Mouse (Mus musculus): ENCODE results near the gene Elp5. TPM values are rescaled to one million over a fixed set of nuclear protein-coding genes. Genes with fewer than 3 reads are reported as not detected.
A peak's percentile ranks its signal among the peaks of the same experiment; 100 is the strongest.

The Elp5 gene
- polyA plus RNA-seq, 1 experiment from 2014 or later, result 98.4 TPM

- Histone ChIP-seq H3K4me1 (replicated peaks; ENCODE audit: control insufficient read depth, insufficient read depth, low read length) (peaks cover 22% of the 10 kb centered on the region), H3K36me3 (ENCODE audit: control insufficient read depth, insufficient read depth, low read length) (peaks cover 37% of the 10 kb centered on the region), H3K27ac (ENCODE audit: low read length) (peak overlapping the region; percentile 99), H3K4me2 (ENCODE audit: low read depth, low read length) (peak overlapping the region; percentile 59), H3K4me3 (ENCODE audit: low read length) (peak overlapping the region; percentile 100), H3K27me3 (ENCODE audit: control insufficient read depth, insufficient read depth, low read depth, low read length) (no peaks in the 10 kb centered on the region), H3K9ac (ENCODE audit: low read length) (peak overlapping the region; percentile 99), H3K9me3 (ENCODE audit: control insufficient read depth, low read length) (no peaks in the 10 kb centered on the region)
- ATAC-seq (ENCODE audit: low read depth), result peak; percentile 1
- under 1% methylated on average over 53 of the region's 66 CpGs for WGBS
Measured at GRCm38 (mm10) chr11:69996161-69997061, 14.1 kb upstream of the Elp5 start.

- Histone ChIP-seq H3K4me2 (ENCODE audit: low read depth, low read length) (peak within 1 kb of the TSS; percentile 59), H3K4me1 (replicated peaks; ENCODE audit: control insufficient read depth, insufficient read depth, low read length) (peaks cover 20% of the 10 kb centered on the region), H3K4me3 (ENCODE audit: low read length) (peak within 1 kb of the TSS; percentile 100), H3K9ac (ENCODE audit: low read length) (peak within 1 kb of the TSS; percentile 99), H3K27me3 (ENCODE audit: control insufficient read depth, insufficient read depth, low read depth, low read length) (no peaks in the 10 kb centered on the region), H3K9me3 (ENCODE audit: control insufficient read depth, low read length) (no peaks in the 10 kb centered on the region), H3K36me3 (ENCODE audit: control insufficient read depth, insufficient read depth, low read length) (peaks cover 37% of the 10 kb centered on the region), H3K27ac (ENCODE audit: low read length) (peak within 1 kb of the TSS; percentile 99)
- ATAC-seq (ENCODE audit: low read depth), result peak; percentile 80
- under 1% methylated on average over 36 of the region's 36 CpGs for WGBS
Measured at GRCm38 (mm10) chr11:69995391-69995960, 13.2 kb upstream of the Elp5 start, which contains the start of gene Phf23. TSS of gene Phf23 (plus strand) at chr11:69995777.

GRCm38 (mm10) chr11:69994401-69995090 lies 12.2 kb upstream of the Elp5 start:
- Histone ChIP-seq H3K36me3 (ENCODE audit: control insufficient read depth, insufficient read depth, low read length) (peaks cover 40% of the 10 kb centered on the region), H3K4me3 (ENCODE audit: low read length) (no peak overlapping the region), H3K4me2 (ENCODE audit: low read depth, low read length) (peak overlapping the region; percentile 54), H3K27me3 (ENCODE audit: control insufficient read depth, insufficient read depth, low read depth, low read length) (no peaks in the 10 kb centered on the region), H3K4me1 (replicated peaks; ENCODE audit: control insufficient read depth, insufficient read depth, low read length) (peaks cover 18% of the 10 kb centered on the region), H3K9me3 (ENCODE audit: control insufficient read depth, low read length) (no peaks in the 10 kb centered on the region), H3K27ac (ENCODE audit: low read length) (no peak overlapping the region), H3K9ac (ENCODE audit: low read length) (no peak overlapping the region)
- WGBS, result 86% methylated on average over 11 of the region's 11 CpGs
- ATAC-seq (ENCODE audit: low read depth), result no peak

- H3K4me3 ChIP-seq (ENCODE audit: low read length), result peak overlapping the region; percentile 85
- H3K4me1 ChIP-seq (replicated peaks; ENCODE audit: control insufficient read depth, insufficient read depth, low read length), result peaks cover 16% of the 10 kb centered on the region
- 72% methylated on average over 3 of the region's 3 CpGs for WGBS
- no peak overlapping the region for H3K27ac ChIP-seq (ENCODE audit: low read length)
- peak overlapping the region; percentile 89 for H3K9ac ChIP-seq (ENCODE audit: low read length)
- peak overlapping the region; percentile 66 for H3K4me2 ChIP-seq (ENCODE audit: low read depth, low read length)
- ATAC-seq (ENCODE audit: low read depth), result no peak
- H3K27me3 ChIP-seq (ENCODE audit: control insufficient read depth, insufficient read depth, low read depth, low read length), result no peaks in the 10 kb centered on the region
- H3K36me3 ChIP-seq (ENCODE audit: control insufficient read depth, insufficient read depth, low read length), result peaks cover 37% of the 10 kb centered on the region
- H3K9me3 ChIP-seq (ENCODE audit: control insufficient read depth, low read length), result no peaks in the 10 kb centered on the region
Measured at GRCm38 (mm10) chr11:69992932-69993331, 10.6 kb upstream of the Elp5 start.

GRCm38 (mm10) chr11:69992396-69992795 lies 10.1 kb upstream of the Elp5 start:
- H3K4me2 ChIP-seq (ENCODE audit: low read depth, low read length), result peak overlapping the region; percentile 66
- H3K9me3 ChIP-seq (ENCODE audit: control insufficient read depth, low read length), result no peaks in the 10 kb centered on the region
- peaks cover 40% of the 10 kb centered on the region for H3K36me3 ChIP-seq (ENCODE audit: control insufficient read depth, insufficient read depth, low read length)
- peaks cover 10% of the 10 kb centered on the region for H3K4me1 ChIP-seq (replicated peaks; ENCODE audit: control insufficient read depth, insufficient read depth, low read length)
- 0 out of 2 replicates have a peak overlapping the region, but pooled peaks have one; percentile 17 for H3K27ac ChIP-seq (ENCODE audit: low read length)
- WGBS, result 70% methylated on average over 10 of the region's 10 CpGs
- no peaks in the 10 kb centered on the region for H3K27me3 ChIP-seq (ENCODE audit: control insufficient read depth, insufficient read depth, low read depth, low read length)
- no peak for ATAC-seq (ENCODE audit: low read depth)
- H3K9ac ChIP-seq (ENCODE audit: low read length), result peak overlapping the region; percentile 89
- peak overlapping the region; percentile 85 for H3K4me3 ChIP-seq (ENCODE audit: low read length)

GRCm38 (mm10) chr11:69991711-69992110 lies 9.4 kb upstream of the Elp5 start:
- Histone ChIP-seq H3K9me3 (ENCODE audit: control insufficient read depth, low read length) (no peaks in the 10 kb centered on the region), H3K27me3 (ENCODE audit: control insufficient read depth, insufficient read depth, low read depth, low read length) (no peaks in the 10 kb centered on the region), H3K4me1 (replicated peaks; ENCODE audit: control insufficient read depth, insufficient read depth, low read length) (peaks cover 9% of the 10 kb centered on the region), H3K27ac (ENCODE audit: low read length) (peak overlapping the region; percentile 98), H3K4me3 (ENCODE audit: low read length) (peak overlapping the region; percentile 85), H3K36me3 (ENCODE audit: control insufficient read depth, insufficient read depth, low read length) (peaks cover 40% of the 10 kb centered on the region), H3K4me2 (ENCODE audit: low read depth, low read length) (peak overlapping the region; percentile 66), H3K9ac (ENCODE audit: low read length) (peak overlapping the region; percentile 89)
- peak; percentile 5 for ATAC-seq (ENCODE audit: low read depth)
- under 1% methylated on average over 15 of the region's 15 CpGs for WGBS

- ATAC-seq (ENCODE audit: low read depth), result peak; percentile 80
- H3K4me2 ChIP-seq (ENCODE audit: low read depth, low read length), result peak within 1 kb of the TSS; percentile 66
- H3K36me3 ChIP-seq (ENCODE audit: control insufficient read depth, insufficient read depth, low read length), result peaks cover 47% of the 10 kb centered on the region
Measured at GRCm38 (mm10) chr11:69990850-69991691, 8.8 kb upstream of the Elp5 start, which contains the start of gene Gabarap. TSS of gene Gabarap (plus strand) at chr11:69991143.

GRCm38 (mm10) chr11:69989949-69990348 lies 7.6 kb upstream of the Elp5 start:
- H3K4me3 ChIP-seq (ENCODE audit: low read length), result no peak overlapping the region

More at GRCm38 (mm10) chr11:69990850-69991691, 8.8 kb upstream of the Elp5 start, which contains the start of gene Gabarap:
- whole genome bisulfite sequencing, result 0% methylated on average over 40 of the region's 40 CpGs
- no peaks in the 10 kb centered on the region for H3K9me3 ChIP-seq (ENCODE audit: control insufficient read depth, low read length)
- peak within 1 kb of the TSS; percentile 98 for H3K27ac ChIP-seq (ENCODE audit: low read length)
- H3K4me1 ChIP-seq (replicated peaks; ENCODE audit: control insufficient read depth, insufficient read depth, low read length), result peaks cover 9% of the 10 kb centered on the region
- peak within 1 kb of the TSS; percentile 85 for H3K4me3 ChIP-seq (ENCODE audit: low read length)
- peak within 1 kb of the TSS; percentile 89 for H3K9ac ChIP-seq (ENCODE audit: low read length)
- H3K27me3 ChIP-seq (ENCODE audit: control insufficient read depth, insufficient read depth, low read depth, low read length), result no peaks in the 10 kb centered on the region

More at GRCm38 (mm10) chr11:69989949-69990348, 7.6 kb upstream of the Elp5 start:
- H3K4me2 ChIP-seq (ENCODE audit: low read depth, low read length), result no peak overlapping the region
- peaks cover 9% of the 10 kb centered on the region for H3K4me1 ChIP-seq (replicated peaks; ENCODE audit: control insufficient read depth, insufficient read depth, low read length)
- no peak for ATAC-seq (ENCODE audit: low read depth)
- no peaks in the 10 kb centered on the region for H3K27me3 ChIP-seq (ENCODE audit: control insufficient read depth, insufficient read depth, low read depth, low read length)
- H3K9me3 ChIP-seq (ENCODE audit: control insufficient read depth, low read length), result no peaks in the 10 kb centered on the region
- H3K9ac ChIP-seq (ENCODE audit: low read length), result 0 out of 2 replicates have a peak overlapping the region, but pooled peaks have one; percentile 36
- H3K36me3 ChIP-seq (ENCODE audit: control insufficient read depth, insufficient read depth, low read length), result peaks cover 54% of the 10 kb centered on the region
- peak overlapping the region; percentile 98; the same call in 1 of the 2 replicates for H3K27ac ChIP-seq (ENCODE audit: low read length)
- WGBS, result 83% methylated on average over 8 of the region's 8 CpGs
